In genomic region chr17:86313413-86314139, GRCm38 (mm10) we compare ENCODE assay signal across 10 mouse cellular contexts.
DNase-seq lines count a peak whose midpoint lies in the region; ATAC-seq lines count a peak whose summit lies in the region.
"Had no signal": no experiment of that assay in that cellular context is flagged by ENCODE, and none has a peak within 500 bp of the region (broad histone marks: within the 10 kb centered on the region; RNA-seq: fewer than 3 reads in every experiment).

No protein-coding gene starts in this region.

- H3K36me3 ChIP-seq in embryonic facial prominence, embryonic 11.5 days (replicated peaks; ENCODE audit: control insufficient read depth, insufficient read depth, low read depth, low read length): no peaks in the 10 kb centered on the region
- H3K36me3 ChIP-seq in embryonic facial prominence, embryonic 10.5 days (replicated peaks): no peaks in the 10 kb centered on the region
- H3K36me3 ChIP-seq in intestine, embryonic 16.5 days (ENCODE audit: control insufficient read depth, insufficient read depth, low read length): no peaks in the 10 kb centered on the region
- no peaks in the 10 kb centered on the region for H3K36me3 ChIP-seq in midbrain, embryonic 16.5 days (ENCODE audit: control insufficient read depth, insufficient read depth, low read length)

- H3K27me3 ChIP-seq in embryonic facial prominence, embryonic 11.5 days (ENCODE audit: control insufficient read depth, insufficient read depth, low read length): no peaks in the 10 kb centered on the region
- no peaks in the 10 kb centered on the region for H3K27me3 ChIP-seq in embryonic facial prominence, embryonic 10.5 days (replicated peaks; ENCODE audit: low read depth, poor library complexity, severe bottlenecking)
- no peaks in the 10 kb centered on the region for H3K27me3 ChIP-seq in intestine, embryonic 16.5 days (replicated peaks; ENCODE audit: control insufficient read depth, insufficient read depth, low read length)
- no peaks in the 10 kb centered on the region for H3K27me3 ChIP-seq in midbrain, embryonic 16.5 days (ENCODE audit: control insufficient read depth, insufficient read depth, low read depth, low read length)

- 84% methylated on average over 8 of the region's 8 CpGs for WGBS in embryonic facial prominence, embryonic 11.5 days
- 83% methylated on average over 8 of the region's 8 CpGs for WGBS in embryonic facial prominence, embryonic 10.5 days
- WGBS in intestine, embryonic 16.5 days: 49% methylated on average over 8 of the region's 8 CpGs
- WGBS in midbrain, embryonic 16.5 days: 83% methylated on average over 8 of the region's 8 CpGs

- ATAC-seq in embryonic facial prominence, embryonic 11.5 days (replicated peaks; ENCODE audit: insufficient number of reproducible peaks, low FRiP score, low TSS enrichment, low read depth): peak; percentile 52
- ATAC-seq in erythroblast, adult 5-6 weeks (replicated peaks; ENCODE audit: low FRiP score, poor library complexity, severe bottlenecking): peak; percentile 94
- peak; percentile 70 for ATAC-seq in intestine, embryonic 16.5 days
- ATAC-seq in midbrain, embryonic 16.5 days: no peak

- DNase-seq in embryonic facial prominence, embryonic 11.5 days (ENCODE audit: low spot score): no peak
- no peak for DNase-seq in embryonic facial prominence, embryonic 10.5 days (ENCODE audit: low spot score)
- peak; percentile 81 for DNase-seq in lung, postnatal 36 days
- no peak for DNase-seq in T-cell, adult 2 months (ENCODE audit: low spot score)
- no peak for DNase-seq in adrenal gland, adult 2 months
- DNase-seq: B cell, adult 2 months; left cerebral cortex, postnatal 4 days had no signal

- H3K4me2 ChIP-seq in embryonic facial prominence, embryonic 11.5 days (ENCODE audit: low read depth, low read length): no peak overlapping the region
- H3K4me2 ChIP-seq in intestine, embryonic 16.5 days (ENCODE audit: low read depth, low read length): no peak overlapping the region
- no peak overlapping the region for H3K4me2 ChIP-seq in midbrain, embryonic 16.5 days (ENCODE audit: low read length)

- no peak overlapping the region for H3K27ac ChIP-seq in embryonic facial prominence, embryonic 11.5 days (replicated peaks; ENCODE audit: low read depth, low read length)
- no peak overlapping the region; the same call in 1 of the 2 replicates for H3K27ac ChIP-seq in embryonic facial prominence, embryonic 10.5 days (replicated peaks)
- no peak overlapping the region for H3K27ac ChIP-seq in intestine, embryonic 16.5 days (ENCODE audit: low read length)
- H3K27ac ChIP-seq in midbrain, embryonic 16.5 days (ENCODE audit: low read length): no peak overlapping the region

- no peak overlapping the region for H3K9ac ChIP-seq in embryonic facial prominence, embryonic 11.5 days (replicated peaks; ENCODE audit: low read length)
- H3K9ac ChIP-seq in intestine, embryonic 16.5 days (ENCODE audit: low read depth, low read length): no peak overlapping the region
- H3K9ac ChIP-seq in midbrain, embryonic 16.5 days (ENCODE audit: low read depth, low read length): no peak overlapping the region

- H3K9me3 ChIP-seq in embryonic facial prominence, embryonic 11.5 days (replicated peaks; ENCODE audit: control insufficient read depth, low read length): no peaks in the 10 kb centered on the region
- no peaks in the 10 kb centered on the region for H3K9me3 ChIP-seq in embryonic facial prominence, embryonic 10.5 days
- no peaks in the 10 kb centered on the region for H3K9me3 ChIP-seq in intestine, embryonic 16.5 days (ENCODE audit: control insufficient read depth, low read length)
- no peaks in the 10 kb centered on the region; the same call in 1 of the 2 replicates for H3K9me3 ChIP-seq in midbrain, embryonic 16.5 days (replicated peaks; ENCODE audit: control insufficient read depth, low read length, poor library complexity, severe bottlenecking)

- no peak overlapping the region for H3K4me3 ChIP-seq in embryonic facial prominence, embryonic 11.5 days (ENCODE audit: low read depth, low read length)
- H3K4me3 ChIP-seq in embryonic facial prominence, embryonic 10.5 days: no peak overlapping the region
- H3K4me3 ChIP-seq in intestine, embryonic 16.5 days (ENCODE audit: low read length): no peak overlapping the region
- no peak overlapping the region for H3K4me3 ChIP-seq in midbrain, embryonic 16.5 days (ENCODE audit: low read depth, low read length)

- no peaks in the 10 kb centered on the region for H3K4me1 ChIP-seq in embryonic facial prominence, embryonic 11.5 days (ENCODE audit: control insufficient read depth, insufficient read depth, low read length)
- H3K4me1 ChIP-seq in embryonic facial prominence, embryonic 10.5 days: peaks cover 22% of the 10 kb centered on the region
- H3K4me1 ChIP-seq in intestine, embryonic 16.5 days (ENCODE audit: control insufficient read depth, insufficient read depth, low read length): 0 out of 2 replicates have a peak, but pooled peaks cover 10% of the 10 kb centered on the region
- peaks cover 10% of the 10 kb centered on the region for H3K4me1 ChIP-seq in midbrain, embryonic 16.5 days (ENCODE audit: control insufficient read depth, insufficient read depth, low read length)
